Mouse (Mus musculus) megakaryocyte progenitor cell, adult 5-6 weeks (primary cell): ENCODE results near the gene Dcaf5. TPM values are rescaled to one million over a fixed set of nuclear protein-coding genes. Genes with fewer than 3 reads are reported as not detected.

Experiments used
- ATAC-seq: replicated peaks from 2 replicates; pipeline ENCODE4 v1.8.0; 2016; ENCODE audit warnings: mild to moderate bottlenecking, moderate TSS enrichment, inconsistent platforms; ENCODE audit not compliant: poor library complexity
- total RNA-seq, 2 experiments: library from RNA; stranded (forward) in 1 of 2; stranded (reverse) in 1 of 2; fragments of 157-497, 149-512 nt in 1 of 2; fragments of 200-1000 nt in 1 of 2; gene quantifications; 2 replicates each; pipeline versions ENCODE4 v1.2.3 to v1.2.4; 2015 to 2017

Dcaf5 gene
- total RNA-seq, 2 experiments from 2014 or later: 8.1 to 13.5 TPM

DNA sequence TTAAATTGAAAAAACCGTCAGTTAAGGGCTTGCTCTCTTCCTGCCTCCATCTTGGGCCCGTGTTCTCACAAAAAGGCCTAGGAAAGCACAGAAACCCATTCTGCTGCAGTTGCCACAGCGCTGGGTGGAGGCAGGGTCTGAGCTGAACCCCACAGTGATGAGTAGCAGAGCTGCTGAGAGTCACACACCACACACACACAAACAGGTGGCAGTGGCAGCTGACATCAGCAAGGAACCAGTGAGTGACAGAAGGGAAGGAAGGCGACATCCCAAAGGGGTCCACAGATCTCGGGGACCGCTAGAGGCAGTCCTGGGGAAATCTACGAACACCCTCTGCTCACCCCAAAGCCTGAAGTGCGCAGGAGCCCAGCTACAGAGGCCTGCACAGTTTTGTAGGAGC lies 25.5 kb downstream of the Dcaf5 start:
- ATAC-seq: no peak

DNA sequence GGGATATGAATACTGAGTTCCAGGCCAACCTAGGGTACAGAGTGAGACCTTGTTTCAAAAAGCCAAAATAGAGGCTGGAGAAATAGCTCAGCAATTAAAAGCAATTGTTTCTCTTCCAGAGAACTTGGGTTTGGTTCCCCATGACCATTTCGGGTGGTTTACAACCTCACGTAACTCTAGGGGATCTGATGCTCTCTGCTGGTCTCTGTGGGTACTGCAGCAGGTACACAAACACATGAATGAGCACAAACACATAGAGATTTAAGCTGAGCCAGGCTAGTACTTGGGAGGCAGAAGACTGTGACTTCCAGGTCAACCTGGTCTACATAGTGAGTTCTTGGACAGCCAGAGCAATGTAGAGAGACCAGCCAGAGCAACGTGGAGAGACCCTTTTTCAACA lies 28.6 kb downstream of the Dcaf5 start:
- ATAC-seq: peak; percentile 91

GRCm38 (mm10) chr12:80406650-80407049 lies 29.8 kb downstream of the Dcaf5 start:
- ATAC-seq: peak; percentile 60; the same call in 1 of the 2 replicates

GRCm38 (mm10) chr12:80404139-80404538 lies 32.3 kb downstream of the Dcaf5 start:
- ATAC-seq: 0 out of 2 replicates have a peak, but pooled peaks have one; percentile 50

DNA sequence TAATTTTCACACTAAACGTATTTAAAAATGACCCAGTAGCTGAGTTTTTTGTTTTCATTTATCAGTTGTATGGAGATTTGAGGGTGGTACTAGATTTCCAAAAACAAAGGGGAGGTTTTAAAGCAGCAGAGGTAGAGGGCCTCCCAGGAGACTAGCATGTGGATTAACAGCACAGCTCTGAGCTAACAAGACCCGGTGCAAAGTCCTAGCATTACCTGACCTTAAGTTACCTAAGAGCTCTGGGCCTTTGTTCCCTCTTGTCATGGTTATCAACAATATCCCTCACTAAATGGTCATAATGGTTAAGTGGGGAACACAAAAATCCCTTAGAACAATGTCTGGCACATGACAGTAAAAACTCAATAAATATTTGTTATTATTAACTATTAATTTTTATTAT lies 37.3 kb downstream of the Dcaf5 start:
- no peak for ATAC-seq

DNA sequence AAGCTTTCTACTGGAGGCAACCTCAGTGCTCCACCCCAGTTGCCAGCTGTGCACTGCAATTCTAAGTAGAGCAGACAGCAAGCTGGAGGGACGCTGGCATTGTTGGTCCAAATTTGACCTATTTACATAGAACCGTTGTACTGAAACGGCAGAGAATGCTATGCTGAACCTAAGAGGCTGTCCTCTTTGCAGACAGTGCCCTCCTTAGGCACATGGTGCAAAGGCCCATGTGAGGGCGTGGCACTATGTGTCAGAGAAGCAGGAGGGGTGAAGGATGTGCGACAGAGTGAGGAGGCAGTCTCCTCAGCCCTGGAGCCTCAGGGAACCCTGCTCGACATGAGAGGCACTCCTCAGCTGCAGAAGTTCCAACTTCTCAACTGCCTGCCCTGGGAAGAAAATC lies 40.0 kb downstream of the Dcaf5 start:
- ATAC-seq: no peak

- ATAC-seq: no peak
These were observed 41.1 kb downstream of the Dcaf5 start for GRCm38 (mm10) chr12:80395270-80395669.

DNA sequence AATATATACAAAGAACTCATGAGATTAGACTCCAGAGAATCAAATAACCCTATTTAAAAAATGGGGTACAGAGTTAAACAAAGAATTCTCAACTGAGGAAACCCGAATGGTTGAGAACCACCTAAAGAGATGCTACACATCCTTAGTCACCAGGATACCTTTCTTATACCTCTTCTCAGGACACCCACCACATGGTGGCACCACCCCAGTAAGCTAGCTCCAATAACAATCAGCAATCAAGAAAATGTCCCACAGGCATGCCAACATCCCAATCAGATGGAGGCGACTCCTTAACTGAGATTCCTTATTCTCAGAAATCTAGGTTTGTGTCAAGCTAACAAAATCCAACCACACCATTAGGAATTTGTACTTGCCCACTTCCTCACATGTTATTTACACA lies 42.4 kb downstream of the Dcaf5 start:
- ATAC-seq: no peak

DNA sequence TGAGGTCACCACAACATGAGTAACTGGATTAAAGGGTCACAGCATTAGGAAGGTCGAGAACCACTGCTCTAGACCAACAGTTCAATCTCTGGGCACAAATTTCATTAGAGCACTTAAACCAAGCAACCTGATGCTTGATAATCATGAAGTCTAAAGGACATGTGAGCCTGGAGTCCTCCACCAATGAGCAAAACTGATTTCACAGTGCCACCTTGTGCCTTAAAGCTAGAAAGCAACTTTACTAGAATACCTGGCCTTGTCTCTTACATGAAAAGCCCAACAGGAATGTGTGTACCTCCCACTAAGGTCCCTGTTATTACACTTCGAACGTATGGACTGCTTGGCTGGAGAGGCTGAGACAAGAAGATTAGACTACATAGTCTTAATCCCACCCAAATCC lies 47.0 kb downstream of the Dcaf5 start:
- peak; percentile 44; the same call in 1 of the 2 replicates for ATAC-seq

DNA sequence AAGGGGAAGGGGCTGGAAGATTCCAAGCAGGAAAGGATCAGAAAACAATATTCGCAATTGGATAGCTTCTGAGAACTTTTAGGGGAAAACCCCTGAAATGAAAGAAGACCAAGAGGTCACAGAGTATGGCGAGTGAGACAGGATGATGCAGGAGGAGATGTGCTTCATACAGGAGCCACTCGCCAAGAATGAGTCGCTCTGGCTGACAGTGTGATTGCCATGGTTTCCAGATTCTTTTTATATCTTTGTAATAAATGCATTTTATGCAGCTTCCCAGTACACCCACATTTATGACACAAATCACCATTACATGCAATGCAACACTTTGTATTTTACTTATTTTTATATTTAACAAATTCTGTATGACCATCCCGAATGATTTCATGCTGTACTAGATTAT lies 49.1 kb downstream of the Dcaf5 start:
- no peak for ATAC-seq

GRCm38 (mm10) chr12:80385361-80385760 lies 51.0 kb downstream of the Dcaf5 start:
- ATAC-seq: peak; percentile 55

DNA sequence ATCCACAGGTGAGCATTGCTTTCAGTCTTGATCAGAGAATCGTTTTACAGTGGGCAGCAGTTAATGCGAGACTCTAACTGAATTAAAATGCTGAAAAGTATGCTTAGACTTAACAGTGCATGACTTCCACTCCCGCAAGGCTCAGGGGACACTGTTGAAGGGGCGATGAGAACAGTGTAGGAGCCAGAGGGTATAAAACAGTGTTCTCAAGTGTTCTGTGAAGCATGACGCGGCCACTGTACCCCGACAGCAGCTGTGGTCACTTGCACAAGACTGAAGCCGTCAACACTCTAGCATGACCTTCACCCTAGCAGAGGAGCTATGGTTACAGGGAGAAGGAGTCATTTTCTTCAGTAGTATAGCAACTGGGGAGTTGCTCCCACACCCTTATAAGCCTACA lies 52.9 kb downstream of the Dcaf5 start:
- ATAC-seq: no peak

DNA sequence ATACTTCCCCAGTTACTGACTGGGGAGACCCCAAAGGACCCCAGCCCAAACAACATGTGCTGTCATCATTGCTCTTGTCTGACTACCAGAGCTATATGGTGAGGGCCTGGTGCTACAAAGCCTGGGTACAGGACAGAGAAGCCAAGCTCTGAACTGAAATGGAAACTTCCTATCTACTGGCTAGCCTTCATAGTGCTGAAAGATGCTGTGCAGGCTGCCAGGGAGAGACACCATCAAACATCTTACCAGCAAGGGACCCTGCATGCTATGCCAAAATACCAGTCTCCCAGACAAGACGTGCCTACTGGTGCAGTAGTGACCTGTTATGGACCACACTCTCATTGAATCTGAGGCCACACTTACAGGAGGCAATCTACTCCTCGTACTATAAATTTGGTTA lies 53.6 kb downstream of the Dcaf5 start:
- ATAC-seq: no peak

GRCm38 (mm10) chr12:80379831-80380457 lies 56.5 kb downstream of the Dcaf5 start:
- no peak for ATAC-seq

GRCm38 (mm10) chr12:80379393-80379792 lies 57.0 kb downstream of the Dcaf5 start:
- no peak for ATAC-seq

DNA sequence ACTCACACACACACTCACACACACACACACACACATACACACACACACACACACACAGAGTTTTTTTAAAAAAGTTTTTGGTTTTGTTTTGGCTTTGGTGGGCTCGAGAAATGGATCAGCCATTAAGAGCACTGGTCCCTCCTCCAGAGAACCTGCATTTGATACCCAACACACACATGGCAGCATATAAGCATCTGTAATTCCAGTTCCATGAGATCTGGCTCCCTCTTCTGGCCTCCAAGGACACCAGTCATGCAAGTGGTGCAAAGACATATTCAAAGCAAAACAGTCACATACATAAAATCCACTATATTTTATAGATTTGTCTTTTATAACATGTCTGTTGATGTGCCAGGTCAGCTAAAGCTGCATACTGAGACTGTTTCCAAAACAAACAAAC lies 58.8 kb downstream of the Dcaf5 start:
- peak; percentile 64 for ATAC-seq

- ATAC-seq: no peak
These were observed 60.7 kb downstream of the Dcaf5 start for GRCm38 (mm10) chr12:80375721-80376120.

DNA sequence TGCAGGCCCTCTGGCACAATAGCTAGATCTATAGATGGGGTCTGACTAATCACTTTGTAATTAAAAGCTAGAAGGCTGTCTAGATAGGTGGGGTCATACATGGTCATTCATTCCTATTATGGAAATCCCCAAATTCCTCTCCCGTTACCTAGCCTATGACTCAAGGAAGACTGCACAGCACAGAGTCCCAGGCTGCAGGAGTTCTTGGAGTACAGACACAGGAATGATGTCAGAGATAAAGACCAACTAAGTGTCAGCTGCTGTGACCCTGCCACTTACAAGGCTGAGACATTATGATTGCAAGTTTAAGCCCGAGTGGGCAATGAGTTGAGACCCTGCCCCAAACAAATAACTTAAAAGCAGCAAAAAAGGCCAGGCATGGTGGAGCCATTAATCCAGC lies 61.7 kb downstream of the Dcaf5 start:
- no peak for ATAC-seq

DNA sequence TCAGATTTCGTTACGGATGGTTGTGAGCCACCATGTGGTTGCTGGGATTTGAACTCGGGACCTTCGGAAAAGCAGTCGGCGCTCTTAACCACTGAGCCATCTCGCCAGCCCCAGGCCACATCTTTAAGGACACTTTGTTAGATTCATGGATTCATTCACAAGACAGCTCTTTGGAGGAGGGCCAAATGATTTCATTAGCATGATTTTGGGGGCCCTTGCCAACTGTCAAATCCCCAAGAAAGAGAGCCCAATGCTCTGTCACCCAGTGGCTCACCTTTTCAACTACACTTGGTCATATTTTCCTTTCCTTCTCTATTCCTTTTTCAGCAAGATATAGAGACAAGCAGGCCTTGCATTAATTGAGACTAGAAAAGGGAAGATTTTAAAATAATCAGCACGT lies 63.5 kb downstream of the Dcaf5 start:
- no peak for ATAC-seq

GRCm38 (mm10) chr12:80367227-80367626 lies 69.2 kb downstream of the Dcaf5 start:
- no peak for ATAC-seq

- ATAC-seq: peak; percentile 63
These were observed 70.4 kb downstream of the Dcaf5 start for GRCm38 (mm10) chr12:80366004-80366480.

- ATAC-seq: 0 out of 2 replicates have a peak, but pooled peaks have one; percentile 10
These were observed 71.1 kb downstream of the Dcaf5 start for GRCm38 (mm10) chr12:80365345-80365744.

- peak; percentile 67 for ATAC-seq
These were observed 74.7 kb downstream of the Dcaf5 start for GRCm38 (mm10) chr12:80361655-80362054.
